Mouse (Mus musculus) mesoderm, embryonic 11.5 days (tissue): ENCODE results near the gene Vasn.
A peak's percentile ranks its signal among the peaks of the same experiment; 100 is the strongest.

Experiments
- DNase-seq: peaks from one replicate; pipeline ENCODE4 v3.0.0-alpha.2; 2012; ENCODE audit warnings: low read depth, low spot score

Vasn gene

DNA sequence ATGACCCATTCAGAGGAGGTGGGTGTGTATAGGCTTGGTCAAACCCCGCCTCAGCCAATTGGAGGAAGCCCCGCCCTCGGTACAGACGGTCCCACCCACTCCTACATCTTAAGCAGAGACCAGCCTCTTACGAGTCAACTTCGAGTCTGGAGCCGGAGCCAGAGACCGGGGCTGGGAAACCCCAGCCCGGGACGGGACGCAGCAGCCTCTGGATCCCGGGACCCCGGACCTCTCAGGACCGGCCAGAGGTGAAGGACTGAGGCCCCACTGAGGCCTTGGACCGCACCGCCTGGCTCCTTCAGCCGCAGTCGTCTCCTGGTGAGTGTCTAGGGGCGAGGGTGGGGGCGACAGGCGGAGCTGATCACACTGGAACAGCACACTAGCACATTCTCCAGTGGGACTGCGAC is at the start of gene Vasn, which contains the start of gene Dnaja3:
TSS of gene Vasn (plus strand) at position 111 of the 407 bp plus-strand sequence.
TSS of gene Dnaja3 (plus strand) at position 159 of the 407 bp plus-strand sequence.
- DNase-seq = peak; percentile 89

DNA sequence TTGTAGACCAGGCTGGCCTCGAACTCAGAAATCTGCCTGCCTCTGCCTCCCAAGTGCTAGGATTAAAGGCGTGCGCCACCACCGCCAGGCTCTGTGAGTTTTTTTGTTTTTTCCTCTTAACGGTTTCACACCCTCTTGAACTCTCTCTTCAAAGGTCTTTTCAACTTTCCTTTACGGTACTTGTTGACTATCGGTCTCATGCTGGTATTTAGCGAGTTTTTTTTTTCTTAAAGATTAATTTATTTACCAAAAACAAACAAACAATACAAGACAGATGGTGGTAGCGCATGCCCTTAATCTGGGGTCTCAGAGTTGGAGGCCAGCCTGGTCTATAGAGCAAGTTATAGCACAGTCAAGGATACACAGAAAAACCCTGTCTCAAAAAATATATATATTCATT is 49.5 kb upstream of the Vasn start:
- DNase-seq = peak; percentile 76

DNA sequence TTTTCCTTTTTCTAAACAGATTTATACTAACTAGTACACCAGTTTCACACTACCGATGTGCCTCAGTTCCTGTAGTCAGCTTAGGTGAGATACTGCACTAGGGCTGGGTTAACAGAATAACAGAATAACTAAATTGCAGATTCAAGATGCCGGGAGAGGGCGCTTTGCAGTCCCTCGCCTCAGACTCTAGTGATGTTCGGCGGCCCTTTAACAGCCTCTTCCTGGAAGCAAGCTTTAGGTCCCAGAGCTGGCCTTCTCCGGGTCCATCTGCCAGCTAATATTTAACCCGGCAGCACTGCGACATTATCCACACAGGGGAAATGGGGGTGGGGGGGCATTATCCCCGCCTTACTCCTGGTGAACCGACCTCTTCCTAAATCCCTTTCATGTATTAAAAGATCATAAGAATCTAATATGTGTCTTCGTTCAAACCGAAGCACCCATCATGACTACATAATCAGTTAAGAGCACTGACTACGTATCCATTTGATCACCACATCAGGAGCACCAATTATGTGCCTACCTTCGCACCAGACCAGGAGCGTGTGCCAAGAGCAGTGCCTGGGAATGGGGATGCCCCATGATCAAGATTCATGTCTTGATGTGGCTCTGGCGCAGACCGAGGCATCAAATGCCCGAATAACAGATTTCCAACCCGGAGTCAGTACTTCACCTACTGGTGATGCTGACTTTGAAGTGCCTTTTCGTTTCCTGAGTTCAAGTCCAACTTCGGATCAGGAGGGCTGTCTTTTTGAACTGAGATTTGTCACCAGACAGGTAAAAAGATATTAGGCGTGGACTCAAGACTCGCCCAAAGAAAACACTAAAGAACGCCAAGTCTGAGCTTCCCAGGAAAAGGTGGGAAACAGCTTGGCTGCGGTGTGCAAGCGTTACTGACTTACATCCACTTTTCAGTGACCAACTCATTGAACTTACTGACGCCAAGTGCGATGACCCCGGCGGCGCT is 46.5 kb upstream of the Vasn start:
- no peak for DNase-seq

DNA sequence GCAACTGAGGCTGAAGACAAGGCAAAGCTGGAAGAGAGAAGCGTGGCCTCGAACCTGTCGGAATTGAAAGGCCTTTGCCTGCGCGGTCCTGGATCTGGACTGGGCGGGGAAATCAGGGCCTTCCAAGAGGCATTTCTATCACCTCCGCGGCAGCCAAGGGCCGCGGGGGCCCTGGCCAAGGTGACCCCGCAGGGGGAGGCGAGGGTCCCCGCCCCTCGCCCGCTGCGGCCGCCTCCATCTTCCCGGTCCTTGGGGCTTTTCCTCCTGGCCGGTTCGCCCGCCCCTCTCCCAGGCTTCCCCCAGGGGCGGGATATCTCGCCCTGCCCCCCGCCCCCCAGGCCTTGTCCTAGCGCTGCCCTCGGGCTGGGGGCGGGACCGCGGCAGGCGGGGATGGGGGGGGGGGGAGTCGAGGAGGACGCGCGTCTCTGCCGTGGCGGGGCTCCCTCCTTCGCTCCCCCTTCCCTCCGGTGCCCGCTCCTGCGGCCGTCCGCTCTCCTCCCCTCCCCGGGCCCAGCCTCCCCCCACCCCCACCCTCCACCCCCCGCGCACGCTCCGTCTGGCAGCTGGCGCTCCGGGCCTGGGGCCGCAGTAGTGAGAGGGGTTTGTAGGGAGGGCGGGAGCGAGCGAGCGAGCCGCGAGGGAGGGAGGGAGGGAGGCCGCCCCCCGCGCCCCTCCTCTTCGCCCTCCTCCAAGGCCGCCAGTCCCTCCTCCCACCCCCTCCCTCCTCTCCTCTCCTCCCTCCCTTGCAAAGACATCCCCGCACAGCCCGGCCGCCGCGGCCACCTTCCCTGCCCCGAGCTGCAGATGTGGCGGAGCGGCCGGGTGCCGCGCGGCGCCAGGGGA is 45.5 kb upstream of the Vasn start, which contains the start of gene Glis2:
TSS of gene Glis2 (plus strand) at position 743 of the 843 bp plus-strand sequence.
- peak; percentile 94 for DNase-seq

DNA sequence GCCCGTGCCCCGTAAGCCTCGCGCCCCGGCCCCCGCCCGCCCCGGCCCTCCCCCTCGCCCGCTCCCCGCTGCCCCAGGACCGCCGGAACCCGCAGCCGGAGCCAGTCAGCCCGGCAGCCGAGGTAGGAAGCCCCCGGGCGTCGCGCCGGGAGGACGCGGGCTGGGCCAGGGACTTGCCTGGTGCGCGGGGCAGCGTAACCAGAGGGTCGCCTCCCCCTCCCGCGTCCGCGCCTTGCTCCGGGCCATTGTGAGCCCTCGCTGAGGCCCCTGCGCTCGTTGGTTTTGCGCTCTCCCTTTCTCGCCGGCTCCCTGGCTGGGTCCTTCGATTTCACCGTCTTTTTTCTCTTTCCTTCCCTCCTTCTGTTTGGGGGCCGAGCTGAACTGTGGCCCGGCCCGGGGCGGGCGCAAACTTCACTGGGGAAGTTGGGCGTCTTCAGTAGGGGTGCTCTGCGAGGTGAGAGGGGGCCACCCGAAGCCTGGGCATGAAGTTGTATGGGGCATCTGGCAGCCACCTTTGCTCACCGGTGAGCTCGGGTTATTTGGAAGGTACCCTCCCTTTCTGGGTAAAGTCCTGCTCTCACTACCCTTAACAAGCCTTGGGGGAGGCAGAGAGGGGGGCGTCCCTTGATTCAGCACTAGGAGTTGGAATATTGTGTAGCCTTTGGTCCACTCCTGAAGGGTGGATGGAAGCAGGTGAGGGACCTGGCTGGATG is 44.8 kb upstream of the Vasn start:
- no peak for DNase-seq

DNA sequence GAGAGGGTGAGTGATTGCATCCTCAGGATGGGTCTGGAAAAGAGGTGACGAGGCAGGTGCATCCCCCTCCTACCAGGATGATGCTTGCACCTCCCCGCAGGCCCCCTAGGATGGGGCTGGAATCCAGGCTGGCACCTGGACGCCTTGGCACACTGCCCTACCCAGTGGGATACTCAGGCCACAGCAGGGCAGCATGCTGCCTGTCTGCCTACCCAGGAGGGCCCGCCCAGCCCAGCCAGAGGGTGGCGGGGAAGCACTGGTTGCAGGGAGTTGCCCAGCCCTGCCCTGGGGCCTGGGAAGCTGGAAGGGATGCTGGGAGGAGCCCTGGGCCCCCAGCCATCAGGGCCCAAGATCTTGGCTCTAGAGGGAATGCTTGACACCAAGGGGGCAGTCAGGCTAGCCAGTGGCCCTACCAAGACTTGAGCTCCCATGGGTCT is 44.2 kb upstream of the Vasn start:
- no peak for DNase-seq

DNA sequence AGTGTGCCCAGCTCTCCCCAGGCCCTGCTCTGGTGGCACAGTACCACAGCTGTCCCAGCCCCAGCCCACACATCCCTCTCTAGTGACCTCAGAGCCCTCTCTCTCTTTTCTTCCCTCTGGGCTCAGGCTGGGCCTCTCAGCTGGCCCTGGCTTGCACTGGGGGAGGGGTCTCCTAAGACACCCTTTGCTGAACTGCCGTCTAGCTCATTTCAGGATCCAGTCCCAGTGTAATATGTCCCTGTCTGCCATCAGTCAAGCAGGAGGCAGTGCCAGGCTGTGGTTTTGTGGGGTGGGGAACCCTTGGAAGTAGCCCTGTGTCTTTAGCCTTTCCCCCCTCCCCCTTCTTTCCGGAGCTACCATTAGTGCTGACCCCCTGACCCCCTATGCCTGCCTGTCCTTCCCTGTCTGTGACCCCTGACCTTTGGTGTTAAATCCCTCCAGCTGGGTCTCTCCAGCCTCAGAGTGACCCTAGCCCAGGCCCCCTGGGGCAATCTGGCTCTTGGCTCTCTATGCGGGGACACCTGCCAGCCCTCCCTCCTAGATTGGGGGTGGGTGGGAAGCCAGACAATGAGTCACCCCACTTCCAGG is 43.5 kb upstream of the Vasn start:
- peak; percentile 67 for DNase-seq

DNA sequence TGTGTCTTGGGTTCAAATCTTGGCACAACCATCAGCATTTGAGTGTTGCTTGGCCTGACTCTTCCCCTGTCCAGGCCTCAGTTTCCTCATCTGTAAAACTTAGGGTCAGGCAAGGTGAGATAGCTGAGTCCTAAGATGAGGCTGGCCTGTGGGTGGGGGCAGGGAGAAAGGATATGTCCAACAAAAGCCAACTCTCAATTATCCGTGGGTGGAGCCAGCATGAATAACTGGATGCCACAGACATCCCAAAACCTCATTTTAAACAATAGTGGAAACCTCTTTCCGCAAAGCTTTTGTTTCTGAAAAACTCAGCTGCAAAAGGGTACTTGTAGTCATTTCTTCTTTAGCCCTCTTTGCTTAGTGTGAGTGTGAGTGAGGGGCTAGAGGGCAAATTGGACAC is 42.9 kb upstream of the Vasn start:
- DNase-seq = no peak

DNA sequence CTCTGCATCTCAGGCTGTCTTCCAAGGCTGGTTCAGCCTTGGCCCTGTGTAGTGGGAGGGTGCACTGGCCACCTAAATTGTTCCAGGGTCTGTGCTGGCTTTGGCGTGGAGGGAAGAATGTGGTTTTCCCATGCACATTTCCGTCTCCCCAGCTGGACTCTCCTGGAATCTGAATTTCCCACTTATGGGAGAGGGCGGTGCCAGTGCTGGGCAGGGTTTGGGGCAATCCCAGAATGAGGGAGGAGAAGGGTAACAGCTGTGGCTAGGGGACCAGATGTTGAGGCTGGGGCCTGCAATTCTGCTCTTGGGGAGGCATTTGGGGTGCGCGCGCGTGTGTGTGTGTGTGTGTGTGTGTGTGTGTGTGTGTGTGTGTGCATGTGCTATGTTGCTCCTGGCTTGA is 42.4 kb upstream of the Vasn start:
- DNase-seq = no peak

DNA sequence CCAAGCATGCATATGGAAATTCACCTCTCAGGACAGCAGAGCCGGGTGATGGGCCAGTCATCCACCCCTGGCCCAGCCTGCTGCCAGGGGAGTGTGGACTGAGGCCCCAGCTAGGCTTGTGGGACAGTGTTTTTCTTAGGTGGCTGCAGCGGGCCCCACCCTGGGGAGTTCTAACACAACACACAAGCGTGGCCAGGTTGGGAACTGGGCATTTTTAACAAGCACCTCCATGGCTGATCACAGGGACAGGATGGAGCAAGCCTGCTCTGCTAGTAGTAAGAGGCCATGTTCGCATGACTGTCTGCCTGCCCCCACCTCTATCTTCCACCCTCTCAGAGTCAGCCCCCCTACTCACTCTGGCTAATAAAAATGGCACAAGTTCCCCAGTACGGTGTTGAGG is 41.7 kb upstream of the Vasn start:
- DNase-seq = no peak

DNA sequence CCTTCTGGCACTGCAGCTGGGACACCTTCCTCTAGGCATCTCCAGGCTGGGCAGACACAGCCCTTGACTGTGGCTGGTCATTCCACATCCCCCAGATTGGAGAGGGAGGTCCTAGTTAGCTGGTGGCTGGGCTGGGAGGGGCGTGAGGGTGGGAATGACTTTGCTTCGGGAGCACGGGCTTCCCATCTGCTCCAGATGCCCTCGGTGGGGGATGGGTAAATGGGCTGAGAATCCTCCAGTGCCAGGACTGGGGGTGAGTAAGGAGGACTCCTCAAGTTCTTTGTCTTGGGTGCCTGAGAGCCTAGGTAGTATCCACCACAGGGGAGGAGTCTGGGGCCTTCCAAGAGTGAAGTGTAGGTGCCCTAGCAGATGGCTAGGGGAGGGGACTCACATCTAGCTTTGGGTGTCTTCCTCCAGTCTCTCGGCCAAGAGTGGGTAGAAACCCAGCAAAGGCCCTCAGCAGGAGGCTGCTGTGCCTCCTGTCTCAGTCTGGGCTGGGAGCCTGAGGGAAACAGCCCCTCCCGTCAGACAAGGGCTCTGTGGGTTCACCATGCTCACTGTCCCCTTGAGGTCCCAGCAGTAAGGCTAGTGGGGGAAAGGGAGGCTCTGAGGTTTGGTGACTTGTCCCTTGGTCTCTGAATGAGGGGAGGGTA is 40.7 kb upstream of the Vasn start:
- DNase-seq = peak; percentile 52

DNA sequence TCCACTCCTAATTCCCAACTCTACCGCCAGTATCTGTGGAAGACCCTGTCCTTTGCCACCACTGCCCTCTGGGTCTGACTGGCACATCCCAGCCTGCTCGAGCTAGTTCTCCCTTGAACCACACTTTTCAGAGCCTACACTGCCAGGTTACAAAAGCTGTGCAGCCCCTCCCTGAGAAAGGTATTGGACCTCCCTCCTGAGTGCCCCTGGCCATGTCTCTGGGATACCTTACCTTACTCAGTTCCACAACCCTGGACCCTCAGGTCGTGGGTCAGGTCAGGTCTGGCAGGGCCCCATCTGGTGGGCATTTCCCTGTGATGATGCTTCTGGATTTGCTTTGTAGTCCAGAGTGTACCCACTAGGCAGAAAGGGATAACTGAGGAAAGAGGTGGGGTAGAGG is 40.1 kb upstream of the Vasn start:
- DNase-seq = no peak

DNA sequence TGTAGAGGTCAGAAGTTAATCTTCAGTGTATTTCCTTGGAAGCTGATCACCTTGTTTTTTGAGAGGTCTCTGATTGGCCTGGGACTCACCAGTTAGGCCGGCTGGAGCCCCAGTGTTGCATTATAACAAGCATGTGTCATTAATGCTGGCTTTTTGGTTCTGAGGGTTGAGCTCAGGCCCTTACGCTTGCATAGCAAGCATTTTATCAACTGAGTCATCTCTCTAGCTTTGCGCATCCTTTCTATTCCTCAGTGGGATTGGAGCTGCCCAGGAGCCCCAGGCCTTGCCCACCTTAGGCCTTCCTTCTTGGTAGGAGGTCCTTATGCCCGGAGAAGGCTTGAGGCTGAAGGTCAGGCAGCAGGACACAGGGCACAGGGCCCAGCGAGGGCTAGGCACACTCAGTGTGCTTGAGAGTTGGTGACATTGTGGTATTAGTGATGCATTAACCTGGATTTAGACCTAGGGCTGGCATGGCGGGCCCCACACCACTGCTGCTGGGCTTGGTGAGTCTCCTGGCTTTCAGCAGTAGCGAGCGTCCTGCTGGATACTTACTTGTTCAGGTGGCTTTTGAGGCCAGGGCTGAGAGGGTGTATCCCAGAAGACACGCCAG is 38.9 kb upstream of the Vasn start:
- DNase-seq = no peak

DNA sequence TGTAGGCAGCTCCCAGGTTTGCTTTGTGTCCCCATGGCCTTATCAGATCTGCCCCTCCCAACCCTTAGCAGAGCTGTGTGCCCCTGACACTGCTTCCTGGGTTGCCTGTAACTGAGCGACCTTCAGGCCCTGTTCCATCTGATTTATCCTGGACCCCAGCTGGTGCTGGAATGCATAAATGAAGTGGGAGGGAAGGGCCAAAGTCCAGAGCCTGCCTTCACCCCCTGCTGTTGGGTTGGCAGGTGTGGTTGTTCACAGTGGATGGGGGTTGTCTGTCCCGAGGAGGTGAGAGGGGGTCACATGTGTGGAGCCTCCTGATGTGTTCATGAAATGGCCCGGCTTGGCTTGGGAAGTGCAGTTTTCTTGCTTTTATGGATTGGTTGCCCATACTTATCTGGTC is 37.6 kb upstream of the Vasn start:
- peak; percentile 54 for DNase-seq

DNA sequence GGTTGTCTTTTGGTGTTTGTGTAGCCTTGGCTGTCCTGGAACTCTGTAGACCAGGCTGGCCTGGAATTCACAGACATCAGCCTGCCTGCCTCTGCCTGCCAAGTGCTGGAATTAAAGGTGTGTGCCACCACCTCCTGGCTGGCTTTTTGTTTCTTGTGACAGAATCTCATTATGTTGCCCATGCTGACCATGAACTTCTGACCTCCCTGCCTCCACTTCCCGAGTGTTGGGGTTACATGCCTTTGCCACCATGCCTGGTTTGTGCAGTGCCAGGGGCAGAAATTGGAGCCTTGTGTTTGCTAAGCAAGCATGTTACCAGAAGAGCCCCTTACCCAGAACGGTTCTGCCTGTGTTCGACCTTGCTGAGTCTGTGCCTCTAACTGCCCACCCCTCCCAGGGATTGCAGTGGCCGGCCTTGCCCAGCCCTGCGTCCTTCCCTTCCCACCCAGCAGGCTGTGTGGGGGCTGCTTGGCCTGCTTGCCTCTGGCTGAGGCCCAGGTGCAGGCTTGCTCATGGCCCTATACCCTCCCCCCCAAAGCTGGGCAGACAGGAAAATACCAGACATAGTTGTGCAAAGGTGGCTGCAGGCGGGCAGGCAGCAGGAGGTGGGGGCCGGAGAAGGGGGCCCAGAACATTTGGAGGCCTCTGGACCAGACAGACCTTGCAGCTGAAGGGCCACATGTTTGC is 36.8 kb upstream of the Vasn start:
- DNase-seq = peak; percentile 56

DNA sequence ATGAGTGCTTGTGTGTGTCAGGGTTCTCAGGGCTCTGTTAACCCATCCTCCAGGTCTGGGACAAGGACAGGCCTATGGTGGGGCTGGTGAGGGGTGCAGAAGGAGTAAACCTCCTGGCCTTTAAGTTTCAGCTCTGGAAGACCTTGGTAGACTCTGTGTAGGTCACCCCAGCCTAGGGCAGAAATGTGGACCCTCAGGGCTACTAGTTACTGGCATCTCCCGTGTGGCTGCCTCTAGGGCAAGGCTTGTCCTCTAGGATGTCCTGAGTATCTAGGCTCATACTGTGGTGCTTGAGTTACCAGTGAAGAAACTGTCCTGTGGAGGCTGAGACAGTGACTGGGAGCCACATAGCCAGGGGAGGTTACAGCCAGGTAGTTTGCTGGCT is 36.3 kb upstream of the Vasn start:
- DNase-seq = no peak

DNA sequence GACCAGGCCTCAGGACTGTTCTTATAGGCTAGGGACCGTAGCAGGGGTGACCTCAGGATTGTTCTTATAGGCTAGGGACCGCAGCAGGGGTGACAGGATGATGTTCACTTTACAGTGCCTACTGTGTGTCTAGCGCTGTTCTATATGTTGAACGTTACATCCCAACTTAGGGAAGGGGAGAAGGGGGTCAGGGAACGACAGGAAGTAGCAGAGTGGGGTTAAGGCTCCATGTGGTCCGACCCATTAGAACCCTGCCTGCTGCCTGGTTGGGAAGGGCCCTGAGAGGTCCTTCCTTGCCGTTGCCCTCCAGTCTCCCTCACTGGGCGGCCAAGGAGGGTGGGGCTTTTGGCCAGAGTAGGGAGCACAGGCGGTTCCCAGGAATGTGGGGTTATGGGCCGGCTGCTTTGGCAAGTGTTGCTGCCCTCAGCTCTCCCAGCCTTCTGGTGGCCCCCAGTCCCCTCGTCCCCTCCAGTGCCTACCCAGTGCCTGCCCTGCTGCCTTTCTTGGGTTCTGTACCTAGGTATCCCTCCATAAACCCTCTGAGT is 35.4 kb upstream of the Vasn start:
- no peak for DNase-seq

DNA sequence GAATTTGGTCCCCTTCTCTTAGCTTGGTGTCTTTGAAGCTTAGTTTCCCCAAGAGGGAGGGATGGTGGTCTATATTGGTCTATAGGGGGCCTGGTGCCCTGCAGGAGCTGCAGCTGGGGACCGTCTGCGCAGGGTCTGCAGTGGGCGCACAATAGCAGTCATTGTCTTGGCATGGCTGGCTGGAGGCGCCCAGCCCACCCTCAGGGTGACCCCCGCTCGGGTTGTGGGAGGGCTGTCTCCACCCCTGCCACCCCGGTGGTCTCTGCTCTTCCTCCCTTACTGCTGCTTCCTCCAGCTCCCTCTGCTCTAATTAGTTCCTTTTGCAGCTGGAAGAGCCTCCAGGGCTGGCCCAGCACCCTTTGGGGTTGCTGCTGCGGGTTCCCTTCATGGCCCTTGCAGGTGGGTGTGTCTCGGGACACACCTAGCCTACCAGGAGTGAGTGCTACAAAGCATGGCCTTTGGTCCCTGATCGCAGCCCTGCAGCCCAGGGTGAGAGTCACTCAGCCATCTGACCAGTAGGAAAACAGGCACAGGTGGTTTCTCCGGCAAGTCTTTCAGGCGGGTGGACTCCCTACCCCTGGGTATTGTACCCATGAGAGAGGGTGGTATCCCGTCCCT is 34.1 kb upstream of the Vasn start:
- no peak for DNase-seq
